Mouse (Mus musculus) layer of hippocampus, adult 18-20 months (tissue): ENCODE data around the gene Odf2l. TPM values are rescaled to one million over a fixed set of nuclear protein-coding genes. Genes with fewer than 3 reads are reported as not detected.

Experiments
- DNase-seq, 2 experiments: peaks; one replicate each; pipeline ENCODE4 v3.0.0; 2022; ENCODE audit warnings: low spot score in 2 of 2
- total RNA-seq, 2 experiments: library from RNA; stranded (reverse); gene quantifications; 2 replicates each; pipeline ENCODE4 v1.2.3; 2021

Gene Odf2l
- total RNA-seq, 2 experiments from 2014 or later, result 17.0 to 17.7 TPM

GRCm38 (mm10) chr3:145131210-145131868, 13.0 kb downstream of the Odf2l start:
- DNase-seq, result peak in 1 of 2 experiments; percentile 42

GRCm38 (mm10) chr3:145140236-145140635, 21.8 kb downstream of the Odf2l start:
- DNase-seq, result no peak

- no peak for DNase-seq
Observed at GRCm38 (mm10) chr3:145142925-145143324, 24.5 kb downstream of the Odf2l start.

GRCm38 (mm10) chr3:145143856-145144255, 25.5 kb downstream of the Odf2l start:
- DNase-seq, result no peak

- DNase-seq, result no peak
Observed at GRCm38 (mm10) chr3:145146871-145147270, 28.5 kb downstream of the Odf2l start.

GRCm38 (mm10) chr3:145147483-145147882, 29.1 kb downstream of the Odf2l start:
- no peak for DNase-seq

- no peak for DNase-seq
Observed at GRCm38 (mm10) chr3:145147952-145148351, 29.6 kb downstream of the Odf2l start.

GRCm38 (mm10) chr3:145151092-145151491, 32.7 kb downstream of the Odf2l start:
- no peak for DNase-seq

GRCm38 (mm10) chr3:145151933-145152332, 33.5 kb downstream of the Odf2l start:
- peak in 1 of 2 experiments; percentile 51 for DNase-seq

- DNase-seq, result no peak
Observed at GRCm38 (mm10) chr3:145156883-145157282, 38.5 kb downstream of the Odf2l start.

- DNase-seq, result no peak
Observed at GRCm38 (mm10) chr3:145158441-145158840, 40.1 kb downstream of the Odf2l start.

GRCm38 (mm10) chr3:145166741-145167140, 48.4 kb downstream of the Odf2l start:
- no peak for DNase-seq

GRCm38 (mm10) chr3:145167766-145168165, 49.4 kb downstream of the Odf2l start:
- no peak for DNase-seq

- DNase-seq, result no peak
Observed at GRCm38 (mm10) chr3:145168844-145169696, 50.7 kb downstream of the Odf2l start.

GRCm38 (mm10) chr3:145170028-145170427, 51.6 kb downstream of the Odf2l start:
- no peak for DNase-seq

- DNase-seq, result no peak
Observed at GRCm38 (mm10) chr3:145170604-145171389, 52.4 kb downstream of the Odf2l start.

GRCm38 (mm10) chr3:145171390-145172060, 53.1 kb downstream of the Odf2l start:
- DNase-seq, result no peak

GRCm38 (mm10) chr3:145184645-145185044, 66.3 kb downstream of the Odf2l start:
- DNase-seq, result no peak

GRCm38 (mm10) chr3:145191972-145192371, 73.6 kb downstream of the Odf2l start:
- no peak for DNase-seq

GRCm38 (mm10) chr3:145195240-145195923, 77.0 kb downstream of the Odf2l start:
- DNase-seq, result no peak
